Mouse (Mus musculus) small intestine, adult 2 months (tissue): ENCODE data around the gene Sectm1a. TPM values are rescaled to one million over a fixed set of nuclear protein-coding genes. Genes with fewer than 3 reads are reported as not detected.

Source experiments
- H3K27ac ChIP-seq: fragments of 200-500 bp; 2 replicates; pipeline ENCODE4 v1.5.1; 2012; ENCODE audit warnings: low read depth, low read length, control low read depth, inconsistent platforms; ENCODE audit not compliant: insufficient read depth
- H3K27me3 ChIP-seq: fragments of 200-500 bp; 2 replicates; pipeline ENCODE4 v1.6.1; 2012; ENCODE audit warnings: mild to moderate bottlenecking, moderate library complexity, low read length, inconsistent platforms; ENCODE audit not compliant: control insufficient read depth, insufficient read depth
- H3K36me3 ChIP-seq: fragments of 200-500 bp; 2 replicates; pipeline ENCODE4 v1.6.1; 2012; ENCODE audit warnings: mild to moderate bottlenecking, low read length, control low read depth, inconsistent platforms; ENCODE audit not compliant: control insufficient read depth, insufficient read depth
- H3K4me1 ChIP-seq: fragments of 200-500 bp; 2 replicates; pipeline ENCODE4 v1.6.1; 2012; ENCODE audit warnings: low read length, inconsistent platforms, mixed read lengths; ENCODE audit not compliant: control insufficient read depth, insufficient read depth, insufficient read length
- H3K4me3 ChIP-seq: fragments of 200-500 bp; 2 replicates; pipeline ENCODE4 v1.5.1; 2012; ENCODE audit warnings: low read depth, mild to moderate bottlenecking, control low read depth, inconsistent platforms, low read length, moderate library complexity
- CTCF ChIP-seq: fragments of 200-500 bp; IDR thresholded peaks from 2 replicates; pipeline ENCODE4 v1.5.1; 2012; ENCODE audit warnings: low read depth, mild to moderate bottlenecking, control low read depth, inconsistent platforms, low read length, moderate library complexity, mixed read lengths; ENCODE audit not compliant: insufficient replicate concordance, insufficient read length; ENCODE audit errors: extremely low read depth
- POLR2A ChIP-seq: fragments of 200-500 bp; IDR thresholded peaks from 2 replicates; pipeline ENCODE4 v1.6.1; 2012; ENCODE audit warnings: low read depth, mild to moderate bottlenecking, control low read depth, inconsistent platforms, low read length, moderate library complexity
- WGBS: fragments of 180-500 bp; shearing (Covaris S2); methylation state at CpG from one replicate; pipeline ENCODE4 v1.1.7; 2018; 5-methylcytosine and 5-hydroxymethylcytosine counted together
- polyA plus RNA-seq: library from polyadenylated mRNA; depleted of rRNA; stranded (reverse); fragments of >200 nt; gene quantifications from 2 replicates; pipeline ENCODE4 v1.2.3, GENCODE M21; 2012

The Sectm1a gene
- polyA plus RNA-seq, 1 experiment = 4.1 TPM

DNA sequence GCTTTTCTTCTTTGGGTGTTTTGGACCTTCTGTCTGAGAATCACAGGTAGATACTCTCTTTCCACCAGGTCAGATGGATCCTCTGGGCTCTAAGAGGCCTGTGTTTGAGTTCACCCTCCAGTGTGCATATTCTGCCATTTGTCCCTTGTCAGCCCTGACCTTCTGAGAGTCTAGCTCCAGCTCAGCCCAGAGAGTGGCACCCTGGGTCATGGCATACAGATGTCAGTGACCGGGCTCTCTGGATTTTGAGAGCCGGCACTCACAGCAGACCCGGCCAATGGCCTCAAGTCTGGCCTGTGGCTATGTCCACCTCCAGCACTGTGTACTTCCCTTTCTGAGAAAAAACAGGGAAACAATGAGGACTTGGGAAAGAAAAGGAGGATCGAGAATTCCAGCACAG lies 21.5 kb downstream of the Sectm1a start:
- Histone ChIP-seq H3K27ac (peak overlapping the region; percentile 93), H3K4me3 (no peak overlapping the region), H3K27me3 (no peaks in the 10 kb centered on the region), H3K4me1 (peaks cover 45% of the 10 kb centered on the region), H3K36me3 (peaks cover 7% of the 10 kb centered on the region; the same call in 1 of the 2 replicates)
- TF ChIP-seq CTCF = no peak
- TF ChIP-seq POLR2A = no peak
- 91% methylated on average over 4 of the region's 4 CpGs for WGBS

GRCm38 (mm10) chr11:121058956-121059355 lies 22.1 kb downstream of the Sectm1a start:
- WGBS = 76% methylated on average over 4 of the region's 4 CpGs
- H3K27me3 ChIP-seq = no peaks in the 10 kb centered on the region
- peaks cover 45% of the 10 kb centered on the region for H3K4me1 ChIP-seq
- H3K36me3 ChIP-seq = peaks cover 8% of the 10 kb centered on the region; the same call in 1 of the 2 replicates
- no peak overlapping the region for H3K4me3 ChIP-seq
- H3K27ac ChIP-seq = peak overlapping the region; percentile 93
- no peak for TF ChIP-seq CTCF

GRCm38 (mm10) chr11:121058122-121058521 lies 22.9 kb downstream of the Sectm1a start:
- TF ChIP-seq POLR2A (no peak), CTCF (no peak)
- 18% methylated on average over 5 of the region's 5 CpGs for WGBS
- Histone ChIP-seq H3K36me3 (peaks cover 8% of the 10 kb centered on the region; the same call in 1 of the 2 replicates), H3K4me3 (no peak overlapping the region), H3K27me3 (no peaks in the 10 kb centered on the region), H3K27ac (peak overlapping the region; percentile 100), H3K4me1 (peaks cover 43% of the 10 kb centered on the region)

GRCm38 (mm10) chr11:121056536-121057236 lies 24.3 kb downstream of the Sectm1a start:
- 33% methylated on average over 7 of the region's 7 CpGs for WGBS
- no peak overlapping the region for H3K4me3 ChIP-seq
- peaks cover 8% of the 10 kb centered on the region; the same call in 1 of the 2 replicates for H3K36me3 ChIP-seq
- H3K4me1 ChIP-seq = peaks cover 46% of the 10 kb centered on the region
- no peaks in the 10 kb centered on the region for H3K27me3 ChIP-seq
- no peak for TF ChIP-seq CTCF
- 0 out of 2 replicates have a peak, but pooled peaks have one; percentile 25 for TF ChIP-seq POLR2A
- peak overlapping the region; percentile 100 for H3K27ac ChIP-seq

- TF ChIP-seq CTCF = peak; percentile 89; the same call in 1 of the 2 replicates
- no peak for TF ChIP-seq POLR2A
Measured at GRCm38 (mm10) chr11:121053536-121053935, 27.5 kb downstream of the Sectm1a start.

GRCm38 (mm10) chr11:121052387-121052786 lies 28.6 kb downstream of the Sectm1a start:
- no peak overlapping the region for H3K4me3 ChIP-seq
- WGBS = 30% methylated on average over 4 of the region's 4 CpGs
- TF ChIP-seq CTCF (no peak), POLR2A (no peak)
- H3K36me3 ChIP-seq = peaks cover 8% of the 10 kb centered on the region; the same call in 1 of the 2 replicates
- peak overlapping the region; percentile 71 for H3K27ac ChIP-seq
- H3K27me3 ChIP-seq = no peaks in the 10 kb centered on the region
- peaks cover 29% of the 10 kb centered on the region for H3K4me1 ChIP-seq

More at GRCm38 (mm10) chr11:121053536-121053935, 27.5 kb downstream of the Sectm1a start:
- Histone ChIP-seq H3K4me1 (peaks cover 36% of the 10 kb centered on the region), H3K27me3 (no peaks in the 10 kb centered on the region), H3K4me3 (no peak overlapping the region), H3K27ac (no peak overlapping the region), H3K36me3 (peaks cover 8% of the 10 kb centered on the region; the same call in 1 of the 2 replicates)
- WGBS = 20% methylated on average over 8 of the region's 8 CpGs

DNA sequence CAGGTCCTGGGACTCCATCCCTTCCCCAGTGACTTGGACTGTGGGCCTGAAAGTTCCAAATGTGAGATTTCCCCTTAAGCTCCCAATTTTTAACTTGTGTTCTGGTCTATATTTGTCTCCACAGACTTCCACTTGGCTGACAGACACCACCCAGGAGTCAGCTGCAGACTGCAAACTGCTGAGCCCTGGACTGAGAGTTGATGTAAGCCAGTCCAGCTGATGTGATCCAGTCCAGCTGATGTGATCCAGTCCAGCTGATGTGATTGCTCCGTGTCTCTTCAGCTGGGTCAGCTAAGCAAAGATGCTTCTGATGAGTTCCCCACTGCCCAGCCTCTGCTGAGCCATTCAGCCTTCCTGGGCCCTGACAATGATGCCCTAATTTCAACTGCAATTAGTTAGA lies 29.2 kb downstream of the Sectm1a start:
- Histone ChIP-seq H3K36me3 (peaks cover 8% of the 10 kb centered on the region; the same call in 1 of the 2 replicates), H3K27ac (peak overlapping the region; percentile 71; the same call in 1 of the 2 replicates), H3K4me3 (no peak overlapping the region), H3K4me1 (peaks cover 23% of the 10 kb centered on the region), H3K27me3 (no peaks in the 10 kb centered on the region)
- WGBS = 67% methylated on average over 1 of the region's 1 CpGs
- TF ChIP-seq POLR2A = no peak
- TF ChIP-seq CTCF = no peak
